Mouse (Mus musculus) R1 (cell line): ENCODE results near the gene Prss22.
"Not testable (repeated sequence)": the region's sequence is repeated elsewhere in the genome, so short reads cannot be mapped to it uniquely, and the experiment has no call there.

Experiments
- DNase-seq: peaks from one replicate; pipeline ENCODE4 v3.0.0-alpha.2; 2018; ENCODE audit warnings: low read depth, low spot score

Prss22 gene

GRCm38 (mm10) chr17:23947486-23947885, 50.4 kb downstream of the Prss22 start:
- not testable (repeated sequence) for DNase-seq
